Mouse (Mus musculus) lung, postnatal 0 days (tissue): ENCODE results near the gene Txndc2.

Experiments
- CTCF ChIP-seq: IDR thresholded peaks from 2 replicates; pipeline ENCODE4 v1.5.1; 2016; ENCODE audit warnings: antibody characterized with exemption, mild to moderate bottlenecking
- EP300 ChIP-seq: IDR thresholded peaks from 2 replicates; pipeline ENCODE4 v1.6.1; 2016; ENCODE audit warnings: antibody characterized with exemption, mild to moderate bottlenecking, control low read depth

DNA sequence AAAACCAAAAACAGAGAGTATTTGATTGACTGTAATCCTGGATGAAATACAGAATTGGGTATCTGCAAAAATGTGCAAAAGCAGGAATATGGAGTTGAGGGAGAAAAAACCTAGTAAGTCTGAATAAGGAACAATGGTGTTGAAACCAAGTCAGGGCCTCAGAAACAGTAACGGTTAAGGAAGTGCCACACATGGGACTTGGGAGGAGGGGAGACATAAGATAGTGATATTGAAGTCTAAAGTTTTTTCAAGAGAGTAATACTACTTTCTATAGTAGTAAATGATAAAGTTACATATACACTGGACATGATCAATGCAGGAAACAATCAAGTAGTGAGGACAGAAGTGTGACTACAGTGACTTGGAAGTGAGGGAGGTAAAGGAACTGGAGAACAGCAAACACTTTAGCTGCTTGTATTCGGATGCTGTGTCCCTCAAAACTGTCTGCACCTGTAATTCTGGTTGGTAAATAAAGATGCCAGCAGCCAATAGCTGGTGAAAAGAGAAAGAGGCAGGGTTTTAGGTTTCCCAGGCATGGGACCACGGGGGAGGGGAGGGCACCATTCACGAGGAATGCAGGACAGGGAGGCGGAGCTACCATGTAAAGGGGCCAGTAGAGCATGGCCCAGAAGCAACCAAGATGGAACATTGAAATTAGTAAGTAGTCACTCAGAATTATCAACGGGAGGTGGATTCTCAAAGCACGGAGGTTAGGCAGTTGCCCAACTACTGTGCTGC lies 34.2 kb downstream of the Txndc2 start:
- TF ChIP-seq CTCF (no peak), EP300 (no peak)
